Mouse (Mus musculus) forebrain, embryonic 12.5 days (tissue): ENCODE data around the gene Stum. TPM values are rescaled to one million over a fixed set of nuclear protein-coding genes. Genes with fewer than 3 reads are reported as not detected.

Experiments
- ATAC-seq: fragments of 200-750 bp; cut with Nextera tagmentation; 2 replicates; pipeline ENCODE4 v1.8.0; 2017; ENCODE audit warnings: moderate TSS enrichment; ENCODE audit not compliant: low FRiP score
- H3K27ac ChIP-seq: fragments of 300-500 bp; sonication (generic); 2 replicates; pipeline ENCODE4 v1.5.1; 2016; ENCODE audit warnings: mild to moderate bottlenecking
- H3K27me3 ChIP-seq: fragments of 300-500 bp; sonication (generic); 2 replicates; pipeline ENCODE4 v1.6.1; 2016; ENCODE audit warnings: mild to moderate bottlenecking
- H3K36me3 ChIP-seq: fragments of 300-500 bp; sonication (generic); replicated peaks from 2 replicates; pipeline ENCODE4 v1.6.1; 2016; ENCODE audit warnings: mild to moderate bottlenecking
- H3K4me1 ChIP-seq: fragments of 300-500 bp; sonication (generic); 2 replicates; pipeline ENCODE4 v1.6.1; 2016
- H3K4me2 ChIP-seq: fragments of 300-500 bp; sonication (generic); 2 replicates; pipeline ENCODE4 v1.6.1; 2016; ENCODE audit warnings: mild to moderate bottlenecking, moderate library complexity
- H3K4me3 ChIP-seq: fragments of 300-500 bp; sonication (generic); replicated peaks from 2 replicates; pipeline ENCODE4 v1.5.1; 2016; ENCODE audit warnings: mild to moderate bottlenecking
- H3K9ac ChIP-seq: fragments of 300-500 bp; sonication (generic); 2 replicates; pipeline ENCODE4 v1.6.1; 2016; ENCODE audit warnings: mild to moderate bottlenecking
- H3K9me3 ChIP-seq: fragments of 300-500 bp; sonication (generic); 2 replicates; pipeline ENCODE4 v1.6.1; 2016
- WGBS: fragments of 180-500 bp; shearing (Covaris S2); methylation state at CpG from one replicate; pipeline ENCODE4 v1.1.7; 2016; 5-methylcytosine and 5-hydroxymethylcytosine counted together
- polyA plus RNA-seq: library from polyadenylated mRNA; unstranded; fragments of >200 nt; fragmentation: Nextera tagmentation; extraction: Ambion mirVana; gene quantifications from 2 replicates; pipeline ENCODE4 v1.2.1, GENCODE M21; 2016

The Stum gene
- polyA plus RNA-seq, 1 experiment from 2014 or later: 0.66 TPM

GRCm38 (mm10) chr1:180407727-180408719 is 75.3 kb downstream of the Stum start:
- no peak overlapping the region for H3K4me3 ChIP-seq
- H3K27me3 ChIP-seq: 0 out of 2 replicates have a peak, but pooled peaks cover 3% of the 10 kb centered on the region
- 82% methylated on average over 18 of the region's 18 CpGs for WGBS
- no peaks in the 10 kb centered on the region for H3K9me3 ChIP-seq
- H3K9ac ChIP-seq: no peak overlapping the region
- H3K36me3 ChIP-seq: no peaks in the 10 kb centered on the region
- H3K4me2 ChIP-seq: no peak overlapping the region
- no peak overlapping the region for H3K27ac ChIP-seq
- no peak for ATAC-seq
- H3K4me1 ChIP-seq: peaks cover 7% of the 10 kb centered on the region

- Histone ChIP-seq H3K36me3 (no peaks in the 10 kb centered on the region), H3K4me2 (peak overlapping the region; percentile 49), H3K27me3 (0 out of 2 replicates have a peak, but pooled peaks cover 3% of the 10 kb centered on the region), H3K4me3 (peak overlapping the region; percentile 18; the same call in 1 of the 2 replicates), H3K9me3 (no peaks in the 10 kb centered on the region), H3K27ac (no peak overlapping the region), H3K9ac (0 out of 2 replicates have a peak overlapping the region, but pooled peaks have one; percentile 25), H3K4me1 (peaks cover 7% of the 10 kb centered on the region)
- WGBS: 9% methylated on average over 16 of the region's 16 CpGs
- peak; percentile 85 for ATAC-seq
These were observed 76.1 kb downstream of the Stum start for GRCm38 (mm10) chr1:180407171-180407671.

- no peak overlapping the region for H3K4me2 ChIP-seq
- H3K9me3 ChIP-seq: no peaks in the 10 kb centered on the region
- 0 out of 2 replicates have a peak, but pooled peaks have one; percentile 12 for ATAC-seq
- WGBS: 76% methylated on average over 11 of the region's 11 CpGs
- H3K4me3 ChIP-seq: no peak overlapping the region
- H3K27ac ChIP-seq: no peak overlapping the region
- no peaks in the 10 kb centered on the region for H3K36me3 ChIP-seq
- H3K4me1 ChIP-seq: peaks cover 7% of the 10 kb centered on the region
- H3K9ac ChIP-seq: no peak overlapping the region
- H3K27me3 ChIP-seq: 0 out of 2 replicates have a peak, but pooled peaks cover 3% of the 10 kb centered on the region
These were observed 76.8 kb downstream of the Stum start for GRCm38 (mm10) chr1:180406336-180407035.

- no peak for ATAC-seq
- Histone ChIP-seq H3K9ac (no peak overlapping the region), H3K27me3 (0 out of 2 replicates have a peak, but pooled peaks cover 2% of the 10 kb centered on the region), H3K27ac (no peak overlapping the region), H3K4me2 (no peak overlapping the region), H3K36me3 (no peaks in the 10 kb centered on the region), H3K9me3 (no peaks in the 10 kb centered on the region), H3K4me1 (peaks cover 7% of the 10 kb centered on the region), H3K4me3 (no peak overlapping the region)
- 87% methylated on average over 9 of the region's 9 CpGs for WGBS
These were observed 77.5 kb downstream of the Stum start for GRCm38 (mm10) chr1:180405576-180406335.

GRCm38 (mm10) chr1:180404706-180405105 is 78.6 kb downstream of the Stum start:
- H3K27me3 ChIP-seq: no peaks in the 10 kb centered on the region
- no peak overlapping the region for H3K4me2 ChIP-seq
- no peak for ATAC-seq
- H3K27ac ChIP-seq: no peak overlapping the region
- H3K36me3 ChIP-seq: no peaks in the 10 kb centered on the region
- H3K4me3 ChIP-seq: no peak overlapping the region
- no peak overlapping the region for H3K9ac ChIP-seq
- 95% methylated on average over 3 of the region's 3 CpGs for WGBS
- no peaks in the 10 kb centered on the region for H3K9me3 ChIP-seq
- peaks cover 7% of the 10 kb centered on the region for H3K4me1 ChIP-seq

- Histone ChIP-seq H3K4me3 (no peak overlapping the region), H3K9me3 (no peaks in the 10 kb centered on the region), H3K36me3 (no peaks in the 10 kb centered on the region), H3K27ac (peak overlapping the region; percentile 5; the same call in 1 of the 2 replicates), H3K4me2 (no peak overlapping the region), H3K4me1 (peaks cover 7% of the 10 kb centered on the region), H3K27me3 (no peaks in the 10 kb centered on the region), H3K9ac (no peak overlapping the region)
- 83% methylated on average over 32 of the region's 32 CpGs for WGBS
- ATAC-seq: no peak
These were observed 79.4 kb downstream of the Stum start for GRCm38 (mm10) chr1:180403694-180404606.

- no peak for ATAC-seq
- H3K9me3 ChIP-seq: no peaks in the 10 kb centered on the region
- H3K36me3 ChIP-seq: no peaks in the 10 kb centered on the region
- no peaks in the 10 kb centered on the region for H3K27me3 ChIP-seq
- H3K4me3 ChIP-seq: no peak overlapping the region
- H3K27ac ChIP-seq: peak overlapping the region; percentile 5; the same call in 1 of the 2 replicates
- WGBS: 93% methylated on average over 8 of the region's 8 CpGs
- H3K9ac ChIP-seq: no peak overlapping the region
- no peak overlapping the region for H3K4me2 ChIP-seq
- peaks cover 7% of the 10 kb centered on the region for H3K4me1 ChIP-seq
These were observed 80.0 kb downstream of the Stum start for GRCm38 (mm10) chr1:180403357-180403693.

- Histone ChIP-seq H3K9ac (no peak overlapping the region), H3K4me3 (no peak overlapping the region), H3K27me3 (no peaks in the 10 kb centered on the region), H3K36me3 (no peaks in the 10 kb centered on the region), H3K9me3 (no peaks in the 10 kb centered on the region), H3K27ac (0 out of 2 replicates have a peak overlapping the region, but pooled peaks have one; percentile 42), H3K4me2 (no peak overlapping the region), H3K4me1 (peaks cover 6% of the 10 kb centered on the region)
- ATAC-seq: no peak
- WGBS: 92% methylated on average over 11 of the region's 11 CpGs
These were observed 80.7 kb downstream of the Stum start for GRCm38 (mm10) chr1:180402481-180403081.

GRCm38 (mm10) chr1:180401725-180402124 is 81.6 kb downstream of the Stum start:
- H3K4me2 ChIP-seq: no peak overlapping the region
- no peaks in the 10 kb centered on the region for H3K36me3 ChIP-seq
- 86% methylated on average over 6 of the region's 6 CpGs for WGBS
- ATAC-seq: no peak
- no peak overlapping the region for H3K9ac ChIP-seq
- H3K4me1 ChIP-seq: no peaks in the 10 kb centered on the region
- H3K27me3 ChIP-seq: no peaks in the 10 kb centered on the region
- no peak overlapping the region for H3K27ac ChIP-seq
- no peak overlapping the region for H3K4me3 ChIP-seq
- H3K9me3 ChIP-seq: no peaks in the 10 kb centered on the region

- Histone ChIP-seq H3K27ac (no peak overlapping the region), H3K36me3 (no peaks in the 10 kb centered on the region), H3K4me1 (no peaks in the 10 kb centered on the region), H3K4me3 (no peak overlapping the region), H3K9me3 (no peaks in the 10 kb centered on the region), H3K4me2 (no peak overlapping the region), H3K9ac (no peak overlapping the region), H3K27me3 (no peaks in the 10 kb centered on the region)
- no peak for ATAC-seq
- WGBS: 78% methylated on average over 4 of the region's 4 CpGs
These were observed 82.4 kb downstream of the Stum start for GRCm38 (mm10) chr1:180400691-180401455.
